Mouse (Mus musculus): ENCODE data around the gene Esp36.
"Not testable (repeated sequence)": the region's sequence is repeated elsewhere in the genome, so short reads cannot be mapped to it uniquely, and the experiment has no call there.

The Esp36 gene

GRCm38 (mm10) chr17:38420085-38420484, at the start of gene Esp36:
Esp36 (minus strand) TSS chr17:38420185.
- no peak for DNase-seq (ENCODE audit: low spot score in 2 of 2)

DNA sequence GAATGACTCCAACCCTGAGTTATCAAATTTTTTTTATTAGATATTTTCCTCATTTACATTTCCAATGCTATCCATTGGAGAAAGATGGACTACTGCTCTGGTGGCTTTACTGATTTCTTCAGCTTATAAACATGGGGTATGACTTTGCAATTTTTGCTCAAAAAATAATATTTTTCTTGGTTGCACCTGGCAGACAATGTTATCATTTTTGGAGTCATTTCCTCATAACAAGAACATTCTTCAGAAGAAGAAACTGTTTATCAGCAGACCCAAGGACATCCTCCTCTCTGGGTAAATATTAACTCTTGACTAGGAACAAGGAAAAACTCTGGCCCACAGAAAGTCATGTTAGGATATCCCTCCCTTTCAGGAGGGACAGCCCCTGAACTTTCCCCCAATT, 36.2 kb upstream of the Esp36 start:
- not testable (repeated sequence) for DNase-seq (ENCODE audit: low spot score in 2 of 2)

DNA sequence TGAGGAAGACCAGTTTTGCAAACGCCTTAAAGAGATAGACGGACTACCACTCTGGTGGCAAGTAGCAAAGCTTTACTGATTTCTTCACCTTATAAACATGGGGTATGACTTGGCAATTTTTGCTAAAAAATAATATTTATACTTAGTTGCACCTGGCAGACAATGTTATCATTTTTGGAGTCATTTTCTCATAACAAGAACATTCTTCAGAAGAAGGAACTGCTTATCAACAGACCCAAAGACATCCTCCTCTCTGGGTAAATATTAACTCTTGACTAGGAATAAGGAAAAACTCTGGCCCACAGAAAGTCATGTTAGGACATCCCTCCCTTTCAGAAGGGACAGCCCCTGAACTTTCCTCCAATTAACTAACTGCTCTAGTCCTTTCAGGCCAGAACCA, 30.7 kb upstream of the Esp36 start:
- DNase-seq (ENCODE audit: low spot score in 2 of 2): no peak

GRCm38 (mm10) chr17:38406135-38406534, 13.8 kb downstream of the Esp36 start:
- DNase-seq (ENCODE audit: low spot score in 2 of 2): no peak

GRCm38 (mm10) chr17:38391821-38392220, 28.2 kb downstream of the Esp36 start:
- DNase-seq (ENCODE audit: low spot score in 2 of 2): no peak
